In genomic region chr5:4104341-4105040, GRCm38 (mm10) we compare ENCODE assay signal across 8 mouse cellular contexts. TPM values are rescaled to one million over a fixed set of nuclear protein-coding genes. Genes with fewer than 3 reads are reported as not detected.
A peak's percentile ranks its signal among the peaks of the same experiment; 100 is the strongest.
DNase-seq lines count a peak whose midpoint lies in the region; ATAC-seq and TF ChIP-seq lines count a peak whose summit lies in the region.

Gene Cyp51 (minus strand): TSS chr5:4104746.

- peak within 1 kb of the TSS; percentile 76 for H3K4me2 ChIP-seq in forebrain, embryonic 14.5 days (ENCODE audit: low read length)
- H3K4me2 ChIP-seq in neural tube, embryonic 15.5 days = peak within 1 kb of the TSS; percentile 56

- no peaks in the 10 kb centered on the region for H3K27me3 ChIP-seq in ES-Bruce4 (ENCODE audit: control insufficient read depth, insufficient read depth, low read length, poor library complexity, severe bottlenecking)
- H3K27me3 ChIP-seq in forebrain, embryonic 14.5 days (replicated peaks; ENCODE audit: control insufficient read depth, insufficient read depth, low read length) = no peaks in the 10 kb centered on the region
- no peaks in the 10 kb centered on the region for H3K27me3 ChIP-seq in neural tube, embryonic 15.5 days (replicated peaks)

- H3K9ac ChIP-seq in ES-Bruce4 (ENCODE audit: low read depth, poor library complexity, severe bottlenecking) = peak within 1 kb of the TSS; percentile 62
- H3K9ac ChIP-seq in forebrain, embryonic 14.5 days (ENCODE audit: low read length) = peak within 1 kb of the TSS; percentile 90
- H3K9ac ChIP-seq in neural tube, embryonic 15.5 days (replicated peaks) = peak within 1 kb of the TSS; percentile 91

- DNase-seq in forebrain, embryonic 14.5 days (ENCODE audit: low spot score) = peak; percentile 96
- peak; percentile 88 to 89 for DNase-seq in heart, postnatal 14 days
- DNase-seq in layer of hippocampus, adult 11-12 months (ENCODE audit: low spot score) = peak; percentile 90
- DNase-seq in lung, adult 18-20 months = peak; percentile 89 to 90
- peak; percentile 89 for DNase-seq in testis, postnatal 14 days (ENCODE audit: low spot score)

- under 1% methylated on average over 59 of the region's 59 CpGs for WGBS in forebrain, embryonic 14.5 days
- WGBS in neural tube, embryonic 15.5 days = under 1% methylated on average over 59 of the region's 59 CpGs

- TF ChIP-seq POLR2A in ES-Bruce4 (IDR thresholded peaks at IDR 0.05; ENCODE audit: insufficient read depth, low read length) = no peak

- TF ChIP-seq EP300 in ES-Bruce4 (IDR thresholded peaks at IDR 0.05; ENCODE audit: insufficient read depth, low read depth, low read length) = 0 out of 2 replicates have a peak, but pooled peaks have one; percentile 35

- TF ChIP-seq CTCF in ES-Bruce4 (IDR thresholded peaks at IDR 0.05; ENCODE audit: low read depth, low read length) = no peak

- peak; percentile 94 for ATAC-seq in cerebellum, adult (ENCODE audit: insufficient number of reproducible peaks, low FRiP score, low TSS enrichment)
- peak; percentile 97 for ATAC-seq in forebrain, embryonic 14.5 days
- ATAC-seq in neural tube, embryonic 15.5 days (ENCODE audit: low FRiP score) = peak; percentile 98

- H3K4me3 ChIP-seq in ES-Bruce4 (ENCODE audit: low read depth, low read length) = peak within 1 kb of the TSS; percentile 80
- H3K4me3 ChIP-seq in forebrain, embryonic 14.5 days (ENCODE audit: low read depth, low read length) = peak within 1 kb of the TSS; percentile 76
- H3K4me3 ChIP-seq in neural tube, embryonic 15.5 days (replicated peaks) = peak within 1 kb of the TSS; percentile 62

- H3K27ac ChIP-seq in ES-Bruce4 (ENCODE audit: insufficient read depth, low read length) = peak within 1 kb of the TSS; percentile 54
- peak within 1 kb of the TSS; percentile 99 for H3K27ac ChIP-seq in forebrain, embryonic 14.5 days (ENCODE audit: low read depth, low read length)
- H3K27ac ChIP-seq in neural tube, embryonic 15.5 days (replicated peaks) = peak within 1 kb of the TSS; percentile 100

- peaks cover 6% of the 10 kb centered on the region for H3K9me3 ChIP-seq in ES-Bruce4 (replicated peaks; ENCODE audit: control insufficient read depth, insufficient read depth, low read length, poor library complexity, severe bottlenecking)
- H3K9me3 ChIP-seq in forebrain, embryonic 14.5 days (replicated peaks; ENCODE audit: control insufficient read depth, low read length) = no peaks in the 10 kb centered on the region
- no peaks in the 10 kb centered on the region for H3K9me3 ChIP-seq in neural tube, embryonic 15.5 days (replicated peaks)

- intact Hi-C loops in heart, postnatal 14 days (cut with DNase I) = loop anchor here (5.0 kb wide), 1 partner anchor 88 kb away; the partner anchor contains the start of gene Mterf1b

- H3K4me1 ChIP-seq in ES-Bruce4 (ENCODE audit: control insufficient read depth, insufficient read depth, low read length) = peaks cover 2% of the 10 kb centered on the region
- peaks cover 8% of the 10 kb centered on the region for H3K4me1 ChIP-seq in forebrain, embryonic 14.5 days (ENCODE audit: control insufficient read depth, insufficient read depth, low read length)
- peaks cover 28% of the 10 kb centered on the region for H3K4me1 ChIP-seq in neural tube, embryonic 15.5 days

- H3K36me3 ChIP-seq in ES-Bruce4 (ENCODE audit: control insufficient read depth, insufficient read depth, low read length, poor library complexity, severe bottlenecking) = peaks cover 29% of the 10 kb centered on the region
- H3K36me3 ChIP-seq in forebrain, embryonic 14.5 days (ENCODE audit: control insufficient read depth, insufficient read depth, low read length) = peaks cover 29% of the 10 kb centered on the region
- peaks cover 23% of the 10 kb centered on the region for H3K36me3 ChIP-seq in neural tube, embryonic 15.5 days

RNA-seq across cellular contexts. Expression of gene Cyp51, which starts in this region (rescaled TPM):
- 61.4 and 72.0 TPM in 2 replicates for polyA plus RNA-seq in ES-Bruce4 (2011; ENCODE audit: insufficient read depth, insufficient read length, low read depth, missing spikeins)
- polyA plus RNA-seq in forebrain, embryonic 14.5 days (2014; fragmentation: Nextera tagmentation; extraction: Ambion mirVana) = 137 and 169 TPM in 2 replicates
- total RNA-seq in heart, postnatal 14 days (2021) = 1 to 10 TPM; 6.8 to 7.3 TPM
- polyA plus RNA-seq in neural tube, embryonic 15.5 days (2015; fragmentation: Nextera tagmentation; extraction: Ambion mirVana) = 126 and 143 TPM in 2 replicates

Comparison
In these comparisons a context has a peak if more than half of its experiments do, and no peak if none do; other contexts are left out.
1. Peak in every context shown above with its lines: DNase-seq, ATAC-seq, H3K4me3 ChIP-seq and H3K27ac ChIP-seq.